Mouse (Mus musculus): ENCODE data around the gene Nol9.
A peak's percentile ranks its signal among the peaks of the same experiment; 100 is the strongest.

Nol9 gene

GRCm38 (mm10) chr4:152088133-152088532 lies 49.0 kb downstream of the Nol9 start:
- peak in 1 of 2 experiments; percentile 51 for DNase-seq (ENCODE audit: inconsistent age in 2 of 2, low spot score in 1 of 2)

GRCm38 (mm10) chr4:152088556-152089120 lies 49.5 kb downstream of the Nol9 start:
- DNase-seq (ENCODE audit: inconsistent age in 2 of 2, low spot score in 1 of 2), result no peak

GRCm38 (mm10) chr4:152090191-152090590 lies 51.1 kb downstream of the Nol9 start:
- no peak for DNase-seq (ENCODE audit: inconsistent age in 2 of 2, low spot score in 1 of 2)

GRCm38 (mm10) chr4:152092751-152093293 lies 53.7 kb downstream of the Nol9 start:
- peak in 1 of 2 experiments; percentile 47 for DNase-seq (ENCODE audit: inconsistent age in 2 of 2, low spot score in 1 of 2)

GRCm38 (mm10) chr4:152094233-152094632 lies 55.1 kb downstream of the Nol9 start:
- DNase-seq (ENCODE audit: inconsistent age in 2 of 2, low spot score in 1 of 2), result no peak

GRCm38 (mm10) chr4:152095937-152096910 lies 57.1 kb downstream of the Nol9 start:
- DNase-seq (ENCODE audit: inconsistent age in 2 of 2, low spot score in 1 of 2), result peak; percentile 72 to 92

GRCm38 (mm10) chr4:152096927-152097326 lies 57.8 kb downstream of the Nol9 start:
- no peak for DNase-seq (ENCODE audit: inconsistent age in 2 of 2, low spot score in 1 of 2)

- DNase-seq (ENCODE audit: inconsistent age in 2 of 2, low spot score in 1 of 2), result no peak
These were observed 59.0 kb downstream of the Nol9 start for GRCm38 (mm10) chr4:152097911-152098799.

- peak in 1 of 2 experiments; percentile 51 for DNase-seq (ENCODE audit: inconsistent age in 2 of 2, low spot score in 1 of 2)
These were observed 61.4 kb downstream of the Nol9 start for GRCm38 (mm10) chr4:152100541-152100940.

- DNase-seq (ENCODE audit: inconsistent age in 2 of 2, low spot score in 1 of 2), result no peak
These were observed 62.0 kb downstream of the Nol9 start for GRCm38 (mm10) chr4:152101081-152101653.

GRCm38 (mm10) chr4:152101921-152102320 lies 62.8 kb downstream of the Nol9 start:
- DNase-seq (ENCODE audit: inconsistent age in 2 of 2, low spot score in 1 of 2), result no peak

GRCm38 (mm10) chr4:152103025-152103424 lies 63.9 kb downstream of the Nol9 start:
- peak; percentile 66 to 88 for DNase-seq (ENCODE audit: inconsistent age in 2 of 2, low spot score in 1 of 2)

- no peak for DNase-seq (ENCODE audit: inconsistent age in 2 of 2, low spot score in 1 of 2)
These were observed 67.6 kb downstream of the Nol9 start for GRCm38 (mm10) chr4:152106746-152107145.

- DNase-seq (ENCODE audit: inconsistent age in 2 of 2, low spot score in 1 of 2), result peak; percentile 50 to 72
These were observed 68.4 kb downstream of the Nol9 start for GRCm38 (mm10) chr4:152107493-152107892.

- peak; percentile 90 to 94 for DNase-seq (ENCODE audit: inconsistent age in 2 of 2, low spot score in 1 of 2)
These were observed 68.9 kb downstream of the Nol9 start for GRCm38 (mm10) chr4:152107971-152108509.

GRCm38 (mm10) chr4:152108673-152109072 lies 69.6 kb downstream of the Nol9 start:
- DNase-seq (ENCODE audit: inconsistent age in 2 of 2, low spot score in 1 of 2), result no peak

- DNase-seq (ENCODE audit: inconsistent age in 2 of 2, low spot score in 1 of 2), result no peak
These were observed 70.4 kb downstream of the Nol9 start for GRCm38 (mm10) chr4:152109509-152109908.

GRCm38 (mm10) chr4:152110689-152111088 lies 71.6 kb downstream of the Nol9 start:
- DNase-seq (ENCODE audit: inconsistent age in 2 of 2, low spot score in 1 of 2), result no peak
